25 mouse cellular contexts compared by ENCODE assay signal in genomic region chr17:86966040-86966439, GRCm38 (mm10). TPM values are rescaled to one million over a fixed set of nuclear protein-coding genes. Genes with fewer than 3 reads are reported as not detected.
"Had no signal": no experiment of that assay in that cellular context is flagged by ENCODE, and none has a peak within 500 bp of the region (broad histone marks: within the 10 kb centered on the region; RNA-seq: fewer than 3 reads in every experiment).

No protein-coding gene starts in this region.

- H3K27ac ChIP-seq: kidney, embryonic 15.5 days; limb, embryonic 12.5 days; liver, embryonic 14.5 days; midbrain, embryonic 10.5 days; midbrain, embryonic 15.5 days had no signal

- H3K27me3 ChIP-seq: kidney, embryonic 15.5 days; limb, embryonic 12.5 days; midbrain, embryonic 15.5 days had no signal

- H3K9ac ChIP-seq: kidney, embryonic 15.5 days; limb, embryonic 12.5 days; liver, embryonic 14.5 days; midbrain, embryonic 15.5 days had no signal

- DNase-seq: kidney, postnatal 14 days; layer of hippocampus, adult 9-11 months; layer of hippocampus, postnatal 36 days; lung, adult 18-20 months; lung, postnatal 4 days; retina, postnatal 1 day; right cerebral cortex, postnatal 4 days; spleen, adult 18-20 months; thymus, adult 18-20 months; thymus, postnatal 14 days had no signal

- H3K4me2 ChIP-seq: kidney, embryonic 15.5 days had no signal

- H3K4me3 ChIP-seq: kidney, embryonic 15.5 days; midbrain, embryonic 10.5 days; midbrain, embryonic 15.5 days had no signal

- ATAC-seq: midbrain, embryonic 15.5 days had no signal

- H3K9me3 ChIP-seq: kidney, embryonic 15.5 days; limb, embryonic 12.5 days; midbrain, embryonic 10.5 days; midbrain, embryonic 15.5 days had no signal

- H3K36me3 ChIP-seq: midbrain, embryonic 15.5 days had no signal

RNA-seq across cellular contexts. Expression of gene Atp6v1e2, which starts 18.3 kb away (rescaled TPM):
- total RNA-seq: layer of hippocampus, postnatal 36 days; left cerebral cortex, adult 8-10 months; liver, adult 2 months; megakaryocyte, adult 5-6 weeks; neutrophil, adult 5-6 weeks had no signal
- polyA plus RNA-seq: kidney, adult 2 months; kidney, embryonic 15.5 days; large intestine, adult 2 months; limb, embryonic 12.5 days; liver, adult 2 months; liver, embryonic 14.5 days; lung, embryonic 16.5 days; midbrain, embryonic 10.5 days; midbrain, embryonic 15.5 days; neural tube, embryonic 11.5 days; stomach, embryonic 14.5 days had no signal

RNA-seq across cellular contexts. Expression of gene Tmem247, which starts 48.9 kb away (rescaled TPM):
- total RNA-seq: layer of hippocampus, postnatal 36 days; left cerebral cortex, adult 8-10 months; left cerebral cortex, postnatal 25 days; liver, adult 2 months; megakaryocyte, adult 5-6 weeks; neutrophil, adult 5-6 weeks had no signal
- polyA plus RNA-seq: kidney, adult 2 months; kidney, embryonic 15.5 days; large intestine, adult 2 months; limb, embryonic 12.5 days; liver, adult 2 months; liver, embryonic 14.5 days; lung, embryonic 16.5 days; midbrain, embryonic 10.5 days; midbrain, embryonic 15.5 days; neural tube, embryonic 11.5 days; stomach, embryonic 14.5 days had no signal
